Mouse (Mus musculus) retina, embryonic 14.5 days (tissue): Measurements from ENCODE around the gene Fam178b.

Experiments
- DNase-seq: peaks from one replicate; pipeline ENCODE4 v3.0.0-alpha.2; 2015; ENCODE audit warnings: low spot score

Gene Fam178b

GRCm38 (mm10) chr1:36588476-36589450 lies 94.2 kb downstream of the Fam178b start:
- no peak for DNase-seq

- no peak for DNase-seq
Observed at GRCm38 (mm10) chr1:36587860-36588259, 95.1 kb downstream of the Fam178b start.

GRCm38 (mm10) chr1:36586288-36586687 lies 96.7 kb downstream of the Fam178b start:
- DNase-seq = no peak

- no peak for DNase-seq
Observed at GRCm38 (mm10) chr1:36583408-36584116, 99.4 kb downstream of the Fam178b start.

GRCm38 (mm10) chr1:36582211-36582610 lies 100.8 kb downstream of the Fam178b start:
- no peak for DNase-seq

GRCm38 (mm10) chr1:36581260-36581659 lies 101.7 kb downstream of the Fam178b start:
- no peak for DNase-seq

- DNase-seq = peak; percentile 63
Observed at GRCm38 (mm10) chr1:36580384-36581207, 102.4 kb downstream of the Fam178b start.

- DNase-seq = no peak
Observed at GRCm38 (mm10) chr1:36579974-36580383, 103.0 kb downstream of the Fam178b start.

GRCm38 (mm10) chr1:36576991-36577675 lies 105.8 kb downstream of the Fam178b start:
- no peak for DNase-seq

GRCm38 (mm10) chr1:36575347-36575746 lies 107.6 kb downstream of the Fam178b start:
- DNase-seq = no peak

GRCm38 (mm10) chr1:36574196-36574955 lies 108.6 kb downstream of the Fam178b start:
- DNase-seq = no peak

GRCm38 (mm10) chr1:36573524-36573923 lies 109.5 kb downstream of the Fam178b start:
- no peak for DNase-seq

- no peak for DNase-seq
Observed at GRCm38 (mm10) chr1:36572709-36573108, 110.3 kb downstream of the Fam178b start.

- DNase-seq = no peak
Observed at GRCm38 (mm10) chr1:36572140-36572700, 110.8 kb downstream of the Fam178b start.

GRCm38 (mm10) chr1:36571627-36572026 lies 111.4 kb downstream of the Fam178b start:
- no peak for DNase-seq

- no peak for DNase-seq
Observed at GRCm38 (mm10) chr1:36570320-36570719, 112.7 kb downstream of the Fam178b start.

- DNase-seq = no peak
Observed at GRCm38 (mm10) chr1:36569694-36570276, 113.2 kb downstream of the Fam178b start.

- DNase-seq = no peak
Observed at GRCm38 (mm10) chr1:36568776-36569175, 114.2 kb downstream of the Fam178b start.

GRCm38 (mm10) chr1:36567818-36568603 lies 115.0 kb downstream of the Fam178b start:
- DNase-seq = no peak
